Mouse (Mus musculus): Measurements from ENCODE around the gene Lrrc57. TPM values are rescaled to one million over a fixed set of nuclear protein-coding genes. Genes with fewer than 3 reads are reported as not detected.

The Lrrc57 gene
- polyA plus RNA-seq (2012; rRNA removed) = 21.4 and 26.4 TPM in 2 replicates

GRCm38 (mm10) chr2:120608830-120609723, at the start of gene Lrrc57, which contains the start of gene Haus2:
Gene Lrrc57 (minus strand): TSS chr2:120609520.
Gene Haus2 (plus strand): TSS chr2:120609383.

GRCm38 (mm10) chr2:120628886-120629735, 19.8 kb upstream of the Lrrc57 start, which contains the start of gene Stard9:
Gene Stard9 (plus strand): TSS chr2:120629121.

GRCm38 (mm10) chr2:120566886-120567797, 42.2 kb downstream of the Lrrc57 start, which contains the start of gene Snap23:
Gene Snap23 (plus strand): TSS chr2:120567671.

GRCm38 (mm10) chr2:120563235-120563990, 45.9 kb downstream of the Lrrc57 start, which contains the start of gene Zfp106:
Gene Zfp106 (minus strand): TSS chr2:120563843.

Other genes starting within 250 kb of the Lrrc57 start
- 7.8 and 8.0 TPM in 2 replicates for gene Ganc, start 205.6 kb downstream of the Lrrc57 start, polyA plus RNA-seq (2012; rRNA removed)
- gene Tmem87a, start 205.4 kb downstream of the Lrrc57 start, polyA plus RNA-seq (2012; rRNA removed) = 20.4 and 20.5 TPM in 2 replicates
- gene Capn3, start 153.5 kb downstream of the Lrrc57 start, polyA plus RNA-seq (2012; rRNA removed) = 1.1 and 2.1 TPM in 2 replicates
- gene Zfp106, start 45.7 kb downstream of the Lrrc57 start, polyA plus RNA-seq (2012; rRNA removed) = 43.1 and 44.4 TPM in 2 replicates
- gene Snap23, start 41.8 kb downstream of the Lrrc57 start, polyA plus RNA-seq (2012; rRNA removed) = 25.3 and 28.9 TPM in 2 replicates
- 16.7 TPM in 2 replicates for gene Haus2, start 137 bp downstream of the Lrrc57 start, polyA plus RNA-seq (2012; rRNA removed)
- 13.9 and 16.5 TPM in 2 replicates for gene Stard9, start 19.6 kb upstream of the Lrrc57 start, polyA plus RNA-seq (2012; rRNA removed)
- gene Cdan1, start 240.6 kb upstream of the Lrrc57 start, polyA plus RNA-seq (2012; rRNA removed) = 30.4 and 33.1 TPM in 2 replicates
- gene Ttbk2, start 241.1 kb upstream of the Lrrc57 start, polyA plus RNA-seq (2012; rRNA removed) = 15.1 and 17.1 TPM in 2 replicates

All from central nervous system, embryonic 14 days (tissue).